Mouse (Mus musculus): ENCODE results near the gene Defb21. TPM values are rescaled to one million over a fixed set of nuclear protein-coding genes. Genes with fewer than 3 reads are reported as not detected.

Defb21 gene
- polyA plus RNA-seq, 1 experiment from 2014 or later, result not detected

DNA sequence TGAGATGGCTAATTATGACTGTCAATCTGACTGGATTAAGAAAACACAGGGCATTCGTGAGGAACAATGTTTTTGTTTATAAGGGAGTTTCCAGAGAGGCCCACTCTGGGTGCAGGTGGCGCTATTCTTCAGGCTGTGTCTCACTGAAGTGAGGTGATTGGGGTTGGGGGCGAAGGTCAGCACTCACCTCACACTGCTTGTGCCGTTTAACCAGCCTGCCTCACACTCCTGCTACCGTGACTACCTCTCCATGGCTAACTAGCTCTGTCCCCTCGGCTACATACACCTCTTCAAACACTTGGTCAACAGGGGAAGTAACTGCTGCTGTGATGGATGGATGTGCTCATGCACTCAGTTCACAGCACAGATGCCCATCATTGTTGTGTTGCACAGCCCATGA lies 16.5 kb downstream of the Defb21 start:
- Histone ChIP-seq H3K9ac (ENCODE audit: low read depth, low read length) (no peak overlapping the region), H3K4me3 (ENCODE audit: low read depth, low read length) (no peak overlapping the region), H3K27me3 (replicated peaks; ENCODE audit: control insufficient read depth, insufficient read depth, low read length) (no peaks in the 10 kb centered on the region), H3K9me3 (ENCODE audit: control insufficient read depth, low read length) (no peaks in the 10 kb centered on the region), H3K36me3 (ENCODE audit: control insufficient read depth, insufficient read depth, low read length) (no peaks in the 10 kb centered on the region), H3K4me2 (ENCODE audit: low read depth, low read length) (no peak overlapping the region), H3K4me1 (ENCODE audit: control insufficient read depth, insufficient read depth, low read length) (no peaks in the 10 kb centered on the region), H3K27ac (replicated peaks; ENCODE audit: low read depth, low read length) (no peak overlapping the region)
- DNase-seq (ENCODE audit: low spot score) (no peak), ATAC-seq (ENCODE audit: low read depth) (no peak)
- WGBS, result 32% methylated on average over 6 of the region's 6 CpGs

- Histone ChIP-seq H3K27me3 (replicated peaks; ENCODE audit: control insufficient read depth, insufficient read depth, low read length) (no peaks in the 10 kb centered on the region), H3K4me3 (ENCODE audit: low read depth, low read length) (no peak within 1 kb of the TSS), H3K27ac (replicated peaks; ENCODE audit: low read depth, low read length) (no peak within 1 kb of the TSS), H3K36me3 (ENCODE audit: control insufficient read depth, insufficient read depth, low read length) (no peaks in the 10 kb centered on the region), H3K9ac (ENCODE audit: low read depth, low read length) (no peak within 1 kb of the TSS), H3K9me3 (ENCODE audit: control insufficient read depth, low read length) (no peaks in the 10 kb centered on the region), H3K4me1 (ENCODE audit: control insufficient read depth, insufficient read depth, low read length) (no peaks in the 10 kb centered on the region), H3K4me2 (ENCODE audit: low read depth, low read length) (no peak within 1 kb of the TSS)
- WGBS, result 63% methylated on average over 7 of the region's 7 CpGs
- DNase-seq (ENCODE audit: low spot score), result no peak
- no peak for ATAC-seq (ENCODE audit: low read depth)
Observed at GRCm38 (mm10) chr2:152599299-152599698, 26.8 kb downstream of the Defb21 start, which contains the start of gene Defb45. Gene Defb45, minus strand, starts transcription at chr2:152599399.

- Histone ChIP-seq H3K27ac (replicated peaks; ENCODE audit: low read depth, low read length) (no peak overlapping the region), H3K4me3 (ENCODE audit: low read depth, low read length) (no peak overlapping the region), H3K36me3 (ENCODE audit: control insufficient read depth, insufficient read depth, low read length) (no peaks in the 10 kb centered on the region), H3K9ac (ENCODE audit: low read depth, low read length) (no peak overlapping the region), H3K4me2 (ENCODE audit: low read depth, low read length) (no peak overlapping the region), H3K9me3 (ENCODE audit: control insufficient read depth, low read length) (no peaks in the 10 kb centered on the region), H3K27me3 (replicated peaks; ENCODE audit: control insufficient read depth, insufficient read depth, low read length) (no peaks in the 10 kb centered on the region), H3K4me1 (ENCODE audit: control insufficient read depth, insufficient read depth, low read length) (no peaks in the 10 kb centered on the region)
- DNase-seq (ENCODE audit: low spot score) (no peak), ATAC-seq (ENCODE audit: low read depth) (no peak)
- 84% methylated on average over 6 of the region's 6 CpGs for WGBS
Observed at GRCm38 (mm10) chr2:152600076-152600475, 27.5 kb downstream of the Defb21 start.

- WGBS, result 75% methylated on average over 4 of the region's 4 CpGs
- no peak for ATAC-seq (ENCODE audit: low read depth)
Observed at GRCm38 (mm10) chr2:152601275-152601960, 28.9 kb downstream of the Defb21 start.

GRCm38 (mm10) chr2:152604057-152604456 lies 31.5 kb downstream of the Defb21 start, which contains the start of gene Defb36:
Gene Defb36, plus strand, starts transcription at chr2:152604327.
- H3K4me1 ChIP-seq (ENCODE audit: control insufficient read depth, insufficient read depth, low read length), result no peaks in the 10 kb centered on the region
- H3K4me2 ChIP-seq (ENCODE audit: low read depth, low read length), result no peak within 1 kb of the TSS
- H3K36me3 ChIP-seq (ENCODE audit: control insufficient read depth, insufficient read depth, low read length), result no peaks in the 10 kb centered on the region
- no peaks in the 10 kb centered on the region for H3K9me3 ChIP-seq (ENCODE audit: control insufficient read depth, low read length)
- ATAC-seq (ENCODE audit: low read depth) (no peak), DNase-seq (ENCODE audit: low spot score) (no peak)
- H3K9ac ChIP-seq (ENCODE audit: low read depth, low read length), result no peak within 1 kb of the TSS
- no peaks in the 10 kb centered on the region for H3K27me3 ChIP-seq (replicated peaks; ENCODE audit: control insufficient read depth, insufficient read depth, low read length)
- no peak within 1 kb of the TSS for H3K27ac ChIP-seq (replicated peaks; ENCODE audit: low read depth, low read length)
- H3K4me3 ChIP-seq (ENCODE audit: low read depth, low read length), result no peak within 1 kb of the TSS
- WGBS, result 80% methylated on average over 15 of the region's 15 CpGs

More at GRCm38 (mm10) chr2:152601275-152601960, 28.9 kb downstream of the Defb21 start:
- DNase-seq (ENCODE audit: low spot score), result no peak
- Histone ChIP-seq H3K4me2 (ENCODE audit: low read depth, low read length) (no peak overlapping the region), H3K27ac (replicated peaks; ENCODE audit: low read depth, low read length) (no peak overlapping the region), H3K27me3 (replicated peaks; ENCODE audit: control insufficient read depth, insufficient read depth, low read length) (no peaks in the 10 kb centered on the region), H3K4me1 (ENCODE audit: control insufficient read depth, insufficient read depth, low read length) (no peaks in the 10 kb centered on the region), H3K9ac (ENCODE audit: low read depth, low read length) (no peak overlapping the region), H3K36me3 (ENCODE audit: control insufficient read depth, insufficient read depth, low read length) (no peaks in the 10 kb centered on the region), H3K9me3 (ENCODE audit: control insufficient read depth, low read length) (no peaks in the 10 kb centered on the region), H3K4me3 (ENCODE audit: low read depth, low read length) (no peak overlapping the region)

- Histone ChIP-seq H3K36me3 (ENCODE audit: control insufficient read depth, insufficient read depth, low read length) (no peaks in the 10 kb centered on the region), H3K4me1 (ENCODE audit: control insufficient read depth, insufficient read depth, low read length) (no peaks in the 10 kb centered on the region), H3K9ac (ENCODE audit: low read depth, low read length) (no peak overlapping the region), H3K4me2 (ENCODE audit: low read depth, low read length) (no peak overlapping the region), H3K4me3 (ENCODE audit: low read depth, low read length) (no peak overlapping the region), H3K27ac (replicated peaks; ENCODE audit: low read depth, low read length) (no peak overlapping the region), H3K9me3 (ENCODE audit: control insufficient read depth, low read length) (no peaks in the 10 kb centered on the region), H3K27me3 (replicated peaks; ENCODE audit: control insufficient read depth, insufficient read depth, low read length) (no peaks in the 10 kb centered on the region)
- 50% methylated on average over 6 of the region's 6 CpGs for WGBS
- ATAC-seq (ENCODE audit: low read depth) (no peak), DNase-seq (ENCODE audit: low spot score) (no peak)
Observed at GRCm38 (mm10) chr2:152607746-152608145, 35.2 kb downstream of the Defb21 start.

DNA sequence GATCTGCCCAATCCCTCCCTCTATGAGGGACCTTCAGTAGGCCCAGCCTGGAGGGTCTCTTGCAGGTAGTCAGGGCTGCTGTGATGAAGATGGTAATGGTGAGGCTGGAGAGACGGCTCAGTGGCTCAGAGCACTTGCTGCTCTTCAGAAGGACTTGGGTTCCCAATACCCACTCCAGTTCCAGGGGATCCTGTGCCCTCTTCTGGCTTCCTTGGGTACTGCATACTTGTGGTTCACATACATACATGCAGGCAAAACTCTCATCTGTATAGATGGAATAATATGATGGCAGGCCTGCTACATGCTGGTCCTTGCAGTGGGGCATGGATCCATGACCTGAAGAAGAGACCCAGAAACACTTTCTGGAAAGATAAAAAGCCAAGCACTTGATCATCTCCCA lies 36.2 kb downstream of the Defb21 start:
- 87% methylated on average over 1 of the region's 1 CpGs for WGBS

GRCm38 (mm10) chr2:152612193-152612592 lies 39.6 kb downstream of the Defb21 start:
- no peak for DNase-seq (ENCODE audit: low spot score)
- no peak overlapping the region for H3K4me2 ChIP-seq (ENCODE audit: low read depth, low read length)
- WGBS, result 33% methylated on average over 7 of the region's 8 CpGs

More for the DNA sequence above, 36.2 kb downstream of the Defb21 start:
- ATAC-seq (ENCODE audit: low read depth) (no peak), DNase-seq (ENCODE audit: low spot score) (no peak)
- Histone ChIP-seq H3K4me1 (ENCODE audit: control insufficient read depth, insufficient read depth, low read length) (no peaks in the 10 kb centered on the region), H3K9me3 (ENCODE audit: control insufficient read depth, low read length) (no peaks in the 10 kb centered on the region), H3K4me3 (ENCODE audit: low read depth, low read length) (no peak overlapping the region), H3K27me3 (replicated peaks; ENCODE audit: control insufficient read depth, insufficient read depth, low read length) (no peaks in the 10 kb centered on the region), H3K9ac (ENCODE audit: low read depth, low read length) (no peak overlapping the region), H3K27ac (replicated peaks; ENCODE audit: low read depth, low read length) (no peak overlapping the region), H3K4me2 (ENCODE audit: low read depth, low read length) (no peak overlapping the region), H3K36me3 (ENCODE audit: control insufficient read depth, insufficient read depth, low read length) (no peaks in the 10 kb centered on the region)

DNA sequence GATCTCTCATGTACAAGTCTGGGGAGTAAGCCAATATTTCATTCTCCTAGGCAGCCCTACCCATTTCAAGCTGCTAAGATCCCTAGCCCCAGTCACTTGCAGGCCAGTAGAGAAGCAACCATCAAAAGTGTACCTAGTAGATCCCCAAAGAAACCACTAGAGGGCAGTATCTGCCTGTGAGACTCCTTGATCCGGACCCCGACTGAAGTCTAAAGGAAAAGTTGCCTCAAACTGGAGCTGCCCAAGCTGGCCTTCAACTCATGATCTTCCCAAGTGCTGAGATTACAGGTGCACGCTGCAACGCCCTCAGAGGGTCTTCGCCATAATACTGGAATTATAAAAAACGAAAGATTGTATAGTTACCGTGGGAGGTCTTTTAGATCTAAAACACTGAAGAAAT lies 43.0 kb downstream of the Defb21 start:
- H3K9ac ChIP-seq (ENCODE audit: low read depth, low read length), result no peak overlapping the region
- H3K36me3 ChIP-seq (ENCODE audit: control insufficient read depth, insufficient read depth, low read length), result no peaks in the 10 kb centered on the region
- WGBS, result 10% methylated on average over 7 of the region's 7 CpGs
- DNase-seq (ENCODE audit: low spot score), result peak; percentile 81
- H3K4me2 ChIP-seq (ENCODE audit: low read depth, low read length), result no peak overlapping the region
- no peak overlapping the region for H3K4me3 ChIP-seq (ENCODE audit: low read depth, low read length)
- no peaks in the 10 kb centered on the region for H3K4me1 ChIP-seq (ENCODE audit: control insufficient read depth, insufficient read depth, low read length)
- no peaks in the 10 kb centered on the region for H3K9me3 ChIP-seq (ENCODE audit: control insufficient read depth, low read length)
- ATAC-seq (ENCODE audit: low read depth), result peak; percentile 74
- H3K27ac ChIP-seq (replicated peaks; ENCODE audit: low read depth, low read length), result no peak overlapping the region
- no peaks in the 10 kb centered on the region for H3K27me3 ChIP-seq (replicated peaks; ENCODE audit: control insufficient read depth, insufficient read depth, low read length)

More at GRCm38 (mm10) chr2:152612193-152612592, 39.6 kb downstream of the Defb21 start:
- ATAC-seq (ENCODE audit: low read depth), result no peak
- Histone ChIP-seq H3K9ac (ENCODE audit: low read depth, low read length) (no peak overlapping the region), H3K36me3 (ENCODE audit: control insufficient read depth, insufficient read depth, low read length) (no peaks in the 10 kb centered on the region), H3K9me3 (ENCODE audit: control insufficient read depth, low read length) (no peaks in the 10 kb centered on the region), H3K27me3 (replicated peaks; ENCODE audit: control insufficient read depth, insufficient read depth, low read length) (no peaks in the 10 kb centered on the region), H3K27ac (replicated peaks; ENCODE audit: low read depth, low read length) (no peak overlapping the region), H3K4me1 (ENCODE audit: control insufficient read depth, insufficient read depth, low read length) (no peaks in the 10 kb centered on the region), H3K4me3 (ENCODE audit: low read depth, low read length) (no peak overlapping the region)
